Mouse (Mus musculus): ENCODE data around the gene Foxj1. TPM values are rescaled to one million over a fixed set of nuclear protein-coding genes. Genes with fewer than 3 reads are reported as not detected.
"Not testable (repeated sequence)": the region's sequence is repeated elsewhere in the genome, so short reads cannot be mapped to it uniquely, and the experiment has no call there.

Gene Foxj1
- polyA plus RNA-seq (2014; fragmentation: Nextera tagmentation; extraction: Ambion mirVana) = 5.3 and 6.8 TPM in 2 replicates

GRCm38 (mm10) chr11:116335244-116336036, at the start of gene Foxj1:
TSS of gene Foxj1 (minus strand) at chr11:116335399.
- DNase-seq (ENCODE audit: low spot score) = peak; percentile 98
- Histone ChIP-seq H3K36me3 (ENCODE audit: control insufficient read depth, insufficient read depth, low read length) (no peaks in the 10 kb centered on the region), H3K4me3 (ENCODE audit: low read depth, low read length) (peak within 1 kb of the TSS; percentile 44), H3K9ac (ENCODE audit: low read length) (peak within 1 kb of the TSS; percentile 71), H3K27me3 (ENCODE audit: control insufficient read depth, insufficient read depth, low read length) (peaks cover 14% of the 10 kb centered on the region), H3K4me1 (replicated peaks; ENCODE audit: control insufficient read depth, insufficient read depth, low read length) (peaks cover 42% of the 10 kb centered on the region), H3K4me2 (ENCODE audit: low read depth, low read length, severe bottlenecking) (peak within 1 kb of the TSS; percentile 98), H3K9me3 (ENCODE audit: control insufficient read depth, low read length) (no peaks in the 10 kb centered on the region), H3K27ac (ENCODE audit: low read depth, low read length) (no peak within 1 kb of the TSS; the same call in 1 of the 2 replicates)
- peak; percentile 90 for ATAC-seq (replicated peaks; ENCODE audit: low FRiP score)
- under 1% methylated on average over 57 of the region's 61 CpGs for WGBS

- no peak overlapping the region for H3K4me2 ChIP-seq (ENCODE audit: low read depth, low read length, severe bottlenecking)
- H3K4me3 ChIP-seq (ENCODE audit: low read depth, low read length) = no peak overlapping the region
- H3K9ac ChIP-seq (ENCODE audit: low read length) = no peak overlapping the region
- peaks cover 8% of the 10 kb centered on the region; the same call in 1 of the 2 replicates for H3K4me1 ChIP-seq (replicated peaks; ENCODE audit: control insufficient read depth, insufficient read depth, low read length)
- no peaks in the 10 kb centered on the region for H3K9me3 ChIP-seq (ENCODE audit: control insufficient read depth, low read length)
- no peaks in the 10 kb centered on the region for H3K27me3 ChIP-seq (ENCODE audit: control insufficient read depth, insufficient read depth, low read length)
- no peak overlapping the region for H3K27ac ChIP-seq (ENCODE audit: low read depth, low read length)
- H3K36me3 ChIP-seq (ENCODE audit: control insufficient read depth, insufficient read depth, low read length) = no peaks in the 10 kb centered on the region
- ATAC-seq (replicated peaks; ENCODE audit: low FRiP score) (no peak), DNase-seq (ENCODE audit: low spot score) (no peak)
- 84% methylated on average over 11 of the region's 11 CpGs for WGBS
These were observed 49.0 kb upstream of the Foxj1 start for GRCm38 (mm10) chr11:116384171-116384570.

DNA sequence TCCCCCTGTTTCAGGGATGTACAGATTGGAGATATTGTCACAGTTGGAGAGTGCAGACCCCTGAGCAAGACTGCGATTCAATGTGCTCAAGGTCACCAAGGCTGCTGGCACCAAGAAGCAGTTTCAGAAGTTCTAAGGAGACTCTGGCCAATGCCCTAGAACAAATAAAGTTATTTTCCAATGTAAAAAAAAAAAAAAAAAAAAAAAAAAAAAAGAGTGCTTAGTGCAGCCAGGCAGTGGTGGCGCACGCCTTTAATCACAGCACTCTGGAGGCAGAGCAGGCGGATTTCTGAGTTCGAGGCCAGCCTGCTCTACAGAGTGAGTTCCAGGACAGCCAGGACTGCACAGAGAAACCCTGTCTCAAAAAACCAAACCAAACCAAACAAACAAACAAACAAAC, 47.9 kb upstream of the Foxj1 start:
- ATAC-seq (replicated peaks; ENCODE audit: low FRiP score); H3K4me2 ChIP-seq (ENCODE audit: low read depth, low read length, severe bottlenecking); H3K36me3 ChIP-seq (ENCODE audit: control insufficient read depth, insufficient read depth, low read length); H3K9me3 ChIP-seq (ENCODE audit: control insufficient read depth, low read length); H3K27ac ChIP-seq (ENCODE audit: low read depth, low read length); H3K27me3 ChIP-seq (ENCODE audit: control insufficient read depth, insufficient read depth, low read length); H3K9ac ChIP-seq (ENCODE audit: low read length); H3K4me1 ChIP-seq (replicated peaks; ENCODE audit: control insufficient read depth, insufficient read depth, low read length); DNase-seq (ENCODE audit: low spot score); H3K4me3 ChIP-seq (ENCODE audit: low read depth, low read length): not testable (repeated sequence)
- 94% methylated on average over 5 of the region's 5 CpGs for WGBS

- Histone ChIP-seq H3K4me3 (ENCODE audit: low read depth, low read length) (no peak overlapping the region), H3K9me3 (ENCODE audit: control insufficient read depth, low read length) (no peaks in the 10 kb centered on the region), H3K9ac (ENCODE audit: low read length) (no peak overlapping the region), H3K27ac (ENCODE audit: low read depth, low read length) (no peak overlapping the region), H3K36me3 (ENCODE audit: control insufficient read depth, insufficient read depth, low read length) (no peaks in the 10 kb centered on the region), H3K4me1 (replicated peaks; ENCODE audit: control insufficient read depth, insufficient read depth, low read length) (no peaks in the 10 kb centered on the region), H3K4me2 (ENCODE audit: low read depth, low read length, severe bottlenecking) (no peak overlapping the region), H3K27me3 (ENCODE audit: control insufficient read depth, insufficient read depth, low read length) (no peaks in the 10 kb centered on the region)
- no peak for DNase-seq (ENCODE audit: low spot score)
- no peak for ATAC-seq (replicated peaks; ENCODE audit: low FRiP score)
- WGBS = 94% methylated on average over 7 of the region's 7 CpGs
These were observed 45.6 kb upstream of the Foxj1 start for GRCm38 (mm10) chr11:116380767-116381166.

GRCm38 (mm10) chr11:116379530-116379929, 44.3 kb upstream of the Foxj1 start:
- Histone ChIP-seq H3K9ac (ENCODE audit: low read length) (no peak overlapping the region), H3K27ac (ENCODE audit: low read depth, low read length) (no peak overlapping the region), H3K4me1 (replicated peaks; ENCODE audit: control insufficient read depth, insufficient read depth, low read length) (no peaks in the 10 kb centered on the region), H3K9me3 (ENCODE audit: control insufficient read depth, low read length) (no peaks in the 10 kb centered on the region), H3K4me2 (ENCODE audit: low read depth, low read length, severe bottlenecking) (no peak overlapping the region), H3K36me3 (ENCODE audit: control insufficient read depth, insufficient read depth, low read length) (no peaks in the 10 kb centered on the region), H3K27me3 (ENCODE audit: control insufficient read depth, insufficient read depth, low read length) (no peaks in the 10 kb centered on the region), H3K4me3 (ENCODE audit: low read depth, low read length) (no peak overlapping the region)
- DNase-seq (ENCODE audit: low spot score) = no peak
- WGBS = 86% methylated on average over 6 of the region's 6 CpGs
- ATAC-seq (replicated peaks; ENCODE audit: low FRiP score) = no peak

GRCm38 (mm10) chr11:116376945-116377661, 41.9 kb upstream of the Foxj1 start:
- no peak for ATAC-seq (replicated peaks; ENCODE audit: low FRiP score)
- no peak overlapping the region for H3K4me2 ChIP-seq (ENCODE audit: low read depth, low read length, severe bottlenecking)
- DNase-seq (ENCODE audit: low spot score) = no peak
- no peak overlapping the region for H3K9ac ChIP-seq (ENCODE audit: low read length)
- no peak overlapping the region for H3K27ac ChIP-seq (ENCODE audit: low read depth, low read length)
- WGBS = 79% methylated on average over 7 of the region's 7 CpGs
- no peaks in the 10 kb centered on the region for H3K36me3 ChIP-seq (ENCODE audit: control insufficient read depth, insufficient read depth, low read length)
- H3K9me3 ChIP-seq (ENCODE audit: control insufficient read depth, low read length) = no peaks in the 10 kb centered on the region
- no peaks in the 10 kb centered on the region for H3K27me3 ChIP-seq (ENCODE audit: control insufficient read depth, insufficient read depth, low read length)
- no peaks in the 10 kb centered on the region for H3K4me1 ChIP-seq (replicated peaks; ENCODE audit: control insufficient read depth, insufficient read depth, low read length)
- no peak overlapping the region for H3K4me3 ChIP-seq (ENCODE audit: low read depth, low read length)

GRCm38 (mm10) chr11:116371894-116372450, 36.8 kb upstream of the Foxj1 start:
- H3K9ac ChIP-seq (ENCODE audit: low read length) = no peak overlapping the region
- H3K9me3 ChIP-seq (ENCODE audit: control insufficient read depth, low read length) = no peaks in the 10 kb centered on the region
- H3K36me3 ChIP-seq (ENCODE audit: control insufficient read depth, insufficient read depth, low read length) = no peaks in the 10 kb centered on the region
- ATAC-seq (replicated peaks; ENCODE audit: low FRiP score) = no peak
- no peaks in the 10 kb centered on the region for H3K4me1 ChIP-seq (replicated peaks; ENCODE audit: control insufficient read depth, insufficient read depth, low read length)
- no peak overlapping the region for H3K4me3 ChIP-seq (ENCODE audit: low read depth, low read length)
- no peak for DNase-seq (ENCODE audit: low spot score)
- WGBS = 82% methylated on average over 4 of the region's 4 CpGs
- no peak overlapping the region for H3K27ac ChIP-seq (ENCODE audit: low read depth, low read length)
- H3K4me2 ChIP-seq (ENCODE audit: low read depth, low read length, severe bottlenecking) = no peak overlapping the region
- no peaks in the 10 kb centered on the region for H3K27me3 ChIP-seq (ENCODE audit: control insufficient read depth, insufficient read depth, low read length)

GRCm38 (mm10) chr11:116369633-116370032, 34.4 kb upstream of the Foxj1 start:
- Histone ChIP-seq H3K36me3 (ENCODE audit: control insufficient read depth, insufficient read depth, low read length) (no peaks in the 10 kb centered on the region), H3K4me3 (ENCODE audit: low read depth, low read length) (no peak overlapping the region), H3K4me2 (ENCODE audit: low read depth, low read length, severe bottlenecking) (no peak overlapping the region), H3K27me3 (ENCODE audit: control insufficient read depth, insufficient read depth, low read length) (no peaks in the 10 kb centered on the region), H3K4me1 (replicated peaks; ENCODE audit: control insufficient read depth, insufficient read depth, low read length) (no peaks in the 10 kb centered on the region), H3K27ac (ENCODE audit: low read depth, low read length) (no peak overlapping the region), H3K9me3 (ENCODE audit: control insufficient read depth, low read length) (no peaks in the 10 kb centered on the region), H3K9ac (ENCODE audit: low read length) (no peak overlapping the region)
- no peak for ATAC-seq (replicated peaks; ENCODE audit: low FRiP score)
- 78% methylated on average over 5 of the region's 5 CpGs for WGBS
- DNase-seq (ENCODE audit: low spot score) = no peak
